Mouse (Mus musculus) liver, embryonic 14.5 days (tissue): ENCODE results near the gene Abca9. TPM values are rescaled to one million over a fixed set of nuclear protein-coding genes. Genes with fewer than 3 reads are reported as not detected.

Experiments used
- ATAC-seq: fragments of 200-750 bp; cut with Nextera tagmentation; 2 replicates; pipeline ENCODE4 v1.8.0; 2017; ENCODE audit warnings: moderate number of reproducible peaks, mild to moderate bottlenecking, moderate library complexity; ENCODE audit not compliant: insufficient read depth
- DNase-seq, 3 experiments: peaks; one replicate each; pipeline ENCODE4 v3.0.0-alpha.2; 2012 to 2013; ENCODE audit warnings: low read depth in 3 of 3, low spot score in 3 of 3
- H3K27ac ChIP-seq: fragments of 300-500 bp; sonication (generic); 2 replicates; pipeline ENCODE4 v1.5.1; 2014; ENCODE audit warnings: moderate library complexity, mild to moderate bottlenecking, control low read depth, inconsistent platforms
- H3K27me3 ChIP-seq: fragments of 300-500 bp; sonication (generic); 2 replicates; pipeline ENCODE4 v1.6.1; 2014; ENCODE audit warnings: mild to moderate bottlenecking, low read length, moderate library complexity; ENCODE audit not compliant: control insufficient read depth, insufficient read depth
- H3K36me3 ChIP-seq: fragments of 300-500 bp; sonication (generic); replicated peaks from 2 replicates; pipeline ENCODE4 v1.6.1; 2014; ENCODE audit warnings: low read depth; ENCODE audit not compliant: control insufficient read depth, insufficient read depth
- H3K4me1 ChIP-seq, 2 experiments: fragments of 200-500 bp in 1 of 2; fragments of 300-500 bp in 1 of 2; sonication (generic) in 1 of 2; replicated peaks; 2 replicates each; pipeline ENCODE4 v1.6.1; 2012 to 2014; ENCODE audit warnings: antibody characterized with exemption in 1 of 2, inconsistent platforms in 1 of 2, low read length in 1 of 2; ENCODE audit not compliant: control insufficient read depth in 2 of 2, insufficient read depth in 2 of 2
- H3K4me2 ChIP-seq: fragments of 300-500 bp; sonication (generic); 2 replicates; pipeline ENCODE4 v1.6.1; 2014; ENCODE audit warnings: low read depth, mild to moderate bottlenecking, control low read depth, moderate library complexity
- H3K4me3 ChIP-seq, 2 experiments: fragments of 200-500 bp in 1 of 2; fragments of 300-500 bp in 1 of 2; sonication (generic) in 1 of 2; 2 replicates each; pipeline ENCODE4 v1.5.1; 2012 to 2014; ENCODE audit warnings: low read depth in 2 of 2, low read length in 2 of 2, mild to moderate bottlenecking in 2 of 2, control low read depth in 1 of 2, inconsistent platforms in 1 of 2, moderate library complexity in 1 of 2; ENCODE audit not compliant: insufficient read depth in 1 of 2
- H3K9ac ChIP-seq: fragments of 300-500 bp; sonication (generic); replicated peaks from 2 replicates; pipeline ENCODE4 v1.6.1; 2014; ENCODE audit warnings: mild to moderate bottlenecking, control low read depth, moderate library complexity
- H3K9me3 ChIP-seq: fragments of 300-500 bp; sonication (generic); 2 replicates; pipeline ENCODE4 v1.6.1; 2016; ENCODE audit warnings: low read length, mixed read lengths; ENCODE audit not compliant: control insufficient read depth
- CTCF ChIP-seq: IDR thresholded peaks from 2 replicates; pipeline ENCODE4 v1.5.1; 2016; ENCODE audit warnings: antibody characterized with exemption, low read depth, control low read depth
- EP300 ChIP-seq: IDR thresholded peaks from 2 replicates; pipeline ENCODE4 v1.6.1; 2016; ENCODE audit warnings: antibody characterized with exemption, low read depth
- WGBS: fragments of 180-500 bp; shearing (Covaris S2); extraction: QIAGEN DNeasy Blood & Tissue Kit; methylation state at CpG from one replicate; pipeline ENCODE4 v1.1.7; 2014; ENCODE audit not compliant: insufficient replicate concordance; 5-methylcytosine and 5-hydroxymethylcytosine counted together
- polyA plus RNA-seq, 2 experiments: library from polyadenylated mRNA; depleted of rRNA in 1 of 2; stranded (reverse) in 1 of 2; unstranded in 1 of 2; fragments of >200 nt; fragmentation: Nextera tagmentation in 1 of 2; extraction: Ambion mirVana in 1 of 2; gene quantifications; 2 replicates each; pipeline versions ENCODE4 v1.2.1 to v1.2.3; 2012 to 2014

Gene Abca9
- polyA plus RNA-seq (2012; rRNA removed) (0.27 and 0.40 TPM in 2 replicates), polyA plus RNA-seq (2014; fragmentation: Nextera tagmentation; extraction: Ambion mirVana) (0.68 and 0.74 TPM in 2 replicates)

DNA sequence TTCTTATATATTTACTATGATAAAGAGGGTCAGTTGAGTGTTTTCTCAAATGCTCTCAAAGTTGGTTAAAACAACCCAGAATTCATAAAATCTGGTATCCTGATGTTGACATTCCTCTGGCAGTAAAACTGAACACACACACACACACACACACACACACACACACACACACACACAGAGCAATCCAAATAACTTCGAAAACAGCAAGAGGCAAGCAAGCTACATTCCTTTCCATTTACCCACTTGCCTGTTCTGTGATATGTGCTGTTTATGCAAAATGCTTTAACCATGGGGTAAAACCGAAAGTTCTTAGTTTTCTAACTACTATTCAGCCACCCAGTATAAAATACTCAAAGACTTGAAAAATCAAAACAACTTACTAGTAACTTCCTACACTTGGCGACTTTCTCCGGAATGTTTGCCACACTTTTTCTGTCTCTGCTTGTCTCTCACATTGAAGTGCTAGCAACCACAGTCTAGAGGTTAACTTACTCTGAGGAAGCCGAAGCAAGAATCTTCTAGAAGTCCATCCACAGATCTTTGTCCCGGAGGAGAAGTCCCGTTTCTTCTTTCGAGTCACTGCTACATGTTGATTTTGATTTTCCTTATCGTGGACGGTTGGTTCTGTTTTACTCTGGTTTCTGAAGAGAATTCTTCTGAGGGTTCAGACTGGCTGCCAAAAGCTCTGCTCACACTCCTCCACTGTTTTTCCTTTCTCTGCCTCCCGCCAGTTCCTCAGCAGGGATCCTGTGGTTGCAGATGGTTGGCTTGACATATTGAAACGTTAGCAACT lies at the start of gene Abca9:
Abca9 (minus strand) TSS at position 738 of the 793 bp plus-strand sequence.
- TF ChIP-seq CTCF (no peak), EP300 (no peak)
- no peak within 1 kb of the TSS for H3K27ac ChIP-seq
- no peaks in the 10 kb centered on the region for H3K27me3 ChIP-seq
- H3K36me3 ChIP-seq, result no peaks in the 10 kb centered on the region
- H3K9me3 ChIP-seq, result no peaks in the 10 kb centered on the region
- H3K4me2 ChIP-seq, result no peak within 1 kb of the TSS
- no peak within 1 kb of the TSS for H3K4me3 ChIP-seq
- 45% methylated on average over 12 of the region's 12 CpGs for WGBS
- ATAC-seq (no peak), DNase-seq (no peak)
- no peaks in the 10 kb centered on the region for H3K4me1 ChIP-seq
- H3K9ac ChIP-seq, result no peak within 1 kb of the TSS

DNA sequence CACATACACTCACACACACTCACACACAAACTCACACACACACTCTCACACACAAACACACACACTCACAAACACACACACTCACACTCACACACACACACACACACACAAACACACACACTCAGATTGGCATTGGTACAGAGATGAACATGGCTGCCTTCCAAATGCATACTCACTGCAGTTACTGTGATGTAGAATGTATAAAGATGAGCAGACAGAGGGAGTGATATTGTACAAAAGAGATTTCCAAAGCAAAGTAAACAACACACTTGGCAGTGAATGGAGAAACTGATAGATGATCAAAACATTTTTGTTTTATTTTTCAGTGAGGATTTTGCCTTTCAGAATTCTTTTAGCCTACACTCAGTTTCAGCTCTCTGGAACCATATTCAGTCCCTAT lies 49.1 kb upstream of the Abca9 start:
- TF ChIP-seq CTCF (no peak), EP300 (no peak)
- H3K4me2 ChIP-seq, result no peak overlapping the region
- no peak overlapping the region for H3K4me3 ChIP-seq
- H3K27ac ChIP-seq, result no peak overlapping the region
- no peaks in the 10 kb centered on the region for H3K36me3 ChIP-seq
- ATAC-seq (no peak), DNase-seq (no peak)
- H3K9ac ChIP-seq, result no peak overlapping the region
- no peaks in the 10 kb centered on the region for H3K9me3 ChIP-seq
- H3K4me1 ChIP-seq, result no peaks in the 10 kb centered on the region
- H3K27me3 ChIP-seq, result no peaks in the 10 kb centered on the region

DNA sequence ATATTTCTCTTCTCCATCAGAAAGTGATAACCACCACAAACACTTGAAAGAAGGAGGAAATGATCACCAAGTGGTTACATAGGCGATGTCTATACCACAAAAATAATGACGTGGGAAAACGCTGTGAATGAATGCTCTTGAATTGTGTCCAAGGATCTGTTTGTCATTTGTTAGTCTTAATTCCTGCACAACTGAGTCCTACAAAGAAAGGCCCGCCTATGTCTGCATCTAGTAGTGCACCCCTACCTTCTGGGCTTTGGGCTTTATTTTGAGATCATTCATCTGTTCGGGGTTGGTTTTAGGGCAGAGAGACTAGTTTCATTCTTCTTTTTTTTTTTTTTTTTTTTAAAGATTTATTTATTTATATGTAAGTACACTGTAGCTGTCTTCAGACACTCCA lies 35.9 kb upstream of the Abca9 start:
- 59% methylated on average over 5 of the region's 5 CpGs for WGBS
- no peak for DNase-seq
- TF ChIP-seq CTCF, result no peak
- Histone ChIP-seq H3K9ac (no peak overlapping the region), H3K4me1 (no peaks in the 10 kb centered on the region; a peak in 1 of 4 replicates), H3K36me3 (no peaks in the 10 kb centered on the region), H3K27me3 (no peaks in the 10 kb centered on the region), H3K9me3 (no peaks in the 10 kb centered on the region), H3K4me3 (no peak overlapping the region), H3K27ac (no peak overlapping the region), H3K4me2 (no peak overlapping the region)
- no peak for ATAC-seq

DNA sequence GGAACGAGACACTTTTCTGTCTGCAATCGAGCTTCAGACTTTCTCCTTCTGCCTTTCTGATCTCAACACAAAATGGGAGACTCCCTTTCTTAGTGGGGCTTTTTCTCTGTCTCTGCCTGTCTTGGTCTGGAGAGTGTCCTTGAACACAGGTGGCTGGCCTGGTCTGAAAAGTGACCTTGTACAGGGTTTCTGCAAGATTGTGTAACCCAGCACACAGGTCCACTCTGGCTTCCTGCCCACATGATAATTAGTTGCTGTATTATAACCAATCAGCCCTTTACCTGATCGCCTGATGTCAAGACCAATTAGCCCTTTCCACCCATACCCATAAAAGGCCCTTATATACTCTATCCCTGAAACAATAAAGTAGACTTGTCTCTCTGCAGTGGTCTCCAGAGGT lies 30.9 kb upstream of the Abca9 start:
- DNase-seq (no peak), ATAC-seq (no peak)
- no peak overlapping the region for H3K4me3 ChIP-seq
- no peak for TF ChIP-seq EP300
- TF ChIP-seq CTCF, result no peak
- H3K4me2 ChIP-seq, result no peak overlapping the region
- no peaks in the 10 kb centered on the region; a peak in 1 of 4 replicates for H3K4me1 ChIP-seq
- H3K27ac ChIP-seq, result no peak overlapping the region
- H3K36me3 ChIP-seq, result no peaks in the 10 kb centered on the region
- WGBS, result 44% methylated on average over 3 of the region's 3 CpGs
- H3K9me3 ChIP-seq, result no peaks in the 10 kb centered on the region
- H3K9ac ChIP-seq, result no peak overlapping the region
- H3K27me3 ChIP-seq, result no peaks in the 10 kb centered on the region

GRCm38 (mm10) chr11:110196561-110197306 lies 28.7 kb upstream of the Abca9 start:
- H3K36me3 ChIP-seq, result no peaks in the 10 kb centered on the region

More at GRCm38 (mm10) chr11:110196561-110197306, 28.7 kb upstream of the Abca9 start:
- 61% methylated on average over 8 of the region's 8 CpGs for WGBS
- no peak for ATAC-seq
- H3K9ac ChIP-seq, result no peak overlapping the region
- no peak overlapping the region for H3K4me3 ChIP-seq
- H3K27me3 ChIP-seq, result no peaks in the 10 kb centered on the region
- H3K4me1 ChIP-seq, result no peaks in the 10 kb centered on the region; a peak in 1 of 4 replicates
- H3K4me2 ChIP-seq, result no peak overlapping the region
- no peak overlapping the region for H3K27ac ChIP-seq
- TF ChIP-seq CTCF (no peak), EP300 (no peak)
- no peaks in the 10 kb centered on the region for H3K9me3 ChIP-seq
- DNase-seq, result no peak
